Mouse (Mus musculus): ENCODE measurements around the gene Sgk1. TPM values are rescaled to one million over a fixed set of nuclear protein-coding genes. Genes with fewer than 3 reads are reported as not detected.

Sgk1 gene
- total RNA-seq, 1 experiment: 217 TPM

GRCm38 (mm10) chr10:21908686-21909085, 26.7 kb downstream of the Sgk1 start:
- in situ Hi-C loops (cut with MboI; ENCODE audit: low sequenced_read_pairs in 2 of 2, unreplicated experiment in 2 of 2): no loop called here
- no peak for DNase-seq (ENCODE audit: low read depth, low spot score)
- Histone ChIP-seq H3K4me3 (ENCODE audit: insufficient read depth in 1 of 2, low read depth in 1 of 2, low read length in 2 of 2, poor library complexity in 1 of 2, severe bottlenecking in 1 of 2) (no peak overlapping the region), H3K9ac (ENCODE audit: insufficient read depth, low read depth, low read length, poor library complexity, severe bottlenecking) (no peak overlapping the region), H3K27ac (ENCODE audit: insufficient read depth, low read depth, low read length, poor library complexity, severe bottlenecking) (no peak overlapping the region), H3K9me3 (ENCODE audit: control insufficient read depth, insufficient read depth, low read depth, low read length) (no peaks in the 10 kb centered on the region), H3K36me3 (ENCODE audit: control insufficient read depth, insufficient read depth, low read length, poor library complexity, severe bottlenecking) (no peaks in the 10 kb centered on the region), H3K4me1 (ENCODE audit: control insufficient read depth in 2 of 2, insufficient read depth in 2 of 2, low read length in 2 of 2, poor library complexity in 1 of 2) (peaks cover 2 to 10% of the 10 kb centered on the region in 2 experiments; a peak in 2 of 4 replicates)
- TF ChIP-seq HCFC1 (IDR thresholded peaks at IDR 0.05; ENCODE audit: borderline replicate concordance, insufficient read depth, low read length) (no peak), ZC3H11A (IDR thresholded peaks at IDR 0.05; ENCODE audit: borderline replicate concordance, low read depth, low read length) (no peak), ZNF384 (IDR thresholded peaks at IDR 0.05; ENCODE audit: low read depth, low read length) (no peak), CHD2 (IDR thresholded peaks at IDR 0.05; ENCODE audit: low read depth, low read length) (no peak), MAFK (IDR thresholded peaks at IDR 0.05; ENCODE audit: insufficient read depth, low read depth, low read length) (no peak)

GRCm38 (mm10) chr10:21910334-21910733, 28.4 kb downstream of the Sgk1 start:
- no peak overlapping the region for H3K9ac ChIP-seq (ENCODE audit: insufficient read depth, low read depth, low read length, poor library complexity, severe bottlenecking)
- H3K36me3 ChIP-seq (ENCODE audit: control insufficient read depth, insufficient read depth, low read length, poor library complexity, severe bottlenecking): no peaks in the 10 kb centered on the region
- H3K27ac ChIP-seq (ENCODE audit: insufficient read depth, low read depth, low read length, poor library complexity, severe bottlenecking): no peak overlapping the region
- H3K4me3 ChIP-seq (ENCODE audit: insufficient read depth in 1 of 2, low read depth in 1 of 2, low read length in 2 of 2, poor library complexity in 1 of 2, severe bottlenecking in 1 of 2): no peak overlapping the region
- DNase-seq (ENCODE audit: low read depth, low spot score): no peak
- TF ChIP-seq ZC3H11A (IDR thresholded peaks at IDR 0.05; ENCODE audit: borderline replicate concordance, low read depth, low read length) (no peak), HCFC1 (IDR thresholded peaks at IDR 0.05; ENCODE audit: borderline replicate concordance, insufficient read depth, low read length) (no peak), ZNF384 (IDR thresholded peaks at IDR 0.05; ENCODE audit: low read depth, low read length) (no peak)
- peaks cover 2 to 10% of the 10 kb centered on the region in 2 experiments; a peak in 2 of 4 replicates for H3K4me1 ChIP-seq (ENCODE audit: control insufficient read depth in 2 of 2, insufficient read depth in 2 of 2, low read length in 2 of 2, poor library complexity in 1 of 2)
- in situ Hi-C loops (cut with MboI; ENCODE audit: low sequenced_read_pairs in 2 of 2, unreplicated experiment in 2 of 2): no loop called here
- no peaks in the 10 kb centered on the region for H3K9me3 ChIP-seq (ENCODE audit: control insufficient read depth, insufficient read depth, low read depth, low read length)

- H3K36me3 ChIP-seq (ENCODE audit: control insufficient read depth, insufficient read depth, low read length, poor library complexity, severe bottlenecking): no peaks in the 10 kb centered on the region
- no peak overlapping the region for H3K27ac ChIP-seq (ENCODE audit: insufficient read depth, low read depth, low read length, poor library complexity, severe bottlenecking)
- H3K9ac ChIP-seq (ENCODE audit: insufficient read depth, low read depth, low read length, poor library complexity, severe bottlenecking): no peak overlapping the region
- DNase-seq (ENCODE audit: low read depth, low spot score): no peak
- H3K4me3 ChIP-seq (ENCODE audit: insufficient read depth in 1 of 2, low read depth in 1 of 2, low read length in 2 of 2, poor library complexity in 1 of 2, severe bottlenecking in 1 of 2): no peak overlapping the region
- H3K9me3 ChIP-seq (ENCODE audit: control insufficient read depth, insufficient read depth, low read depth, low read length): no peaks in the 10 kb centered on the region
- TF ChIP-seq MAFK (IDR thresholded peaks at IDR 0.05; ENCODE audit: insufficient read depth, low read depth, low read length): no peak
- peaks cover 3 to 12% of the 10 kb centered on the region in 2 experiments; a peak in 2 of 4 replicates for H3K4me1 ChIP-seq (ENCODE audit: control insufficient read depth in 2 of 2, insufficient read depth in 2 of 2, low read length in 2 of 2, poor library complexity in 1 of 2)
- in situ Hi-C loops (cut with MboI; ENCODE audit: low sequenced_read_pairs in 2 of 2, unreplicated experiment in 2 of 2): no loop called here
These were observed 29.4 kb downstream of the Sgk1 start for GRCm38 (mm10) chr10:21911303-21911947.

- H3K4me3 ChIP-seq (ENCODE audit: insufficient read depth in 1 of 2, low read depth in 1 of 2, low read length in 2 of 2, poor library complexity in 1 of 2, severe bottlenecking in 1 of 2): no peak overlapping the region
- no peak for DNase-seq (ENCODE audit: low read depth, low spot score)
- H3K9ac ChIP-seq (ENCODE audit: insufficient read depth, low read depth, low read length, poor library complexity, severe bottlenecking): no peak overlapping the region
- no peak for TF ChIP-seq ZNF384 (IDR thresholded peaks at IDR 0.05; ENCODE audit: low read depth, low read length)
- TF ChIP-seq HCFC1 (IDR thresholded peaks at IDR 0.05; ENCODE audit: borderline replicate concordance, insufficient read depth, low read length): no peak
- TF ChIP-seq MAFK (IDR thresholded peaks at IDR 0.05; ENCODE audit: insufficient read depth, low read depth, low read length): no peak
- H3K36me3 ChIP-seq (ENCODE audit: control insufficient read depth, insufficient read depth, low read length, poor library complexity, severe bottlenecking): no peaks in the 10 kb centered on the region
- H3K9me3 ChIP-seq (ENCODE audit: control insufficient read depth, insufficient read depth, low read depth, low read length): no peaks in the 10 kb centered on the region
- in situ Hi-C loops (cut with MboI; ENCODE audit: low sequenced_read_pairs in 2 of 2, unreplicated experiment in 2 of 2): no loop called here
- H3K4me1 ChIP-seq (ENCODE audit: control insufficient read depth in 2 of 2, insufficient read depth in 2 of 2, low read length in 2 of 2, poor library complexity in 1 of 2): peaks cover 14 to 21% of the 10 kb centered on the region in 2 experiments
- no peak overlapping the region for H3K27ac ChIP-seq (ENCODE audit: insufficient read depth, low read depth, low read length, poor library complexity, severe bottlenecking)
These were observed 32.8 kb downstream of the Sgk1 start for GRCm38 (mm10) chr10:21914751-21915150.

Data from ES-E14 (cell line).